Mouse (Mus musculus): ENCODE results near the gene Myl4. TPM values are rescaled to one million over a fixed set of nuclear protein-coding genes. Genes with fewer than 3 reads are reported as not detected.
A peak's percentile ranks its signal among the peaks of the same experiment; 100 is the strongest.

Gene Myl4
- polyA plus RNA-seq, 1 experiment from 2014 or later, result 2.6 TPM

GRCm38 (mm10) chr11:104604192-104604591, 53.7 kb downstream of the Myl4 start:
- H3K4me2 ChIP-seq (ENCODE audit: low read length), result no peak overlapping the region
- DNase-seq (ENCODE audit: low spot score) (no peak), ATAC-seq (replicated peaks; ENCODE audit: low FRiP score, low read depth) (no peak)
- H3K9ac ChIP-seq (ENCODE audit: low read depth, low read length), result no peak overlapping the region
- no peaks in the 10 kb centered on the region for H3K9me3 ChIP-seq (replicated peaks; ENCODE audit: low read length)
- no peaks in the 10 kb centered on the region for H3K4me1 ChIP-seq (replicated peaks; ENCODE audit: insufficient read depth, low read length)
- H3K36me3 ChIP-seq (ENCODE audit: insufficient read depth, low read length), result no peaks in the 10 kb centered on the region
- no peak overlapping the region for H3K27ac ChIP-seq
- H3K4me3 ChIP-seq (replicated peaks; ENCODE audit: low read depth, low read length), result no peak overlapping the region
- no peak for TF ChIP-seq CTCF (IDR thresholded peaks at IDR 0.05; ENCODE audit: low read depth)
- 51% methylated on average over 6 of the region's 6 CpGs for WGBS
- H3K27me3 ChIP-seq (ENCODE audit: insufficient read depth, low read length), result 0 out of 2 replicates have a peak, but pooled peaks cover 3% of the 10 kb centered on the region

GRCm38 (mm10) chr11:104607491-104608245, 57.2 kb downstream of the Myl4 start, which contains the start of gene Itgb3:
Itgb3 (plus strand) TSS chr11:104608000.
- no peaks in the 10 kb centered on the region for H3K4me1 ChIP-seq (replicated peaks; ENCODE audit: insufficient read depth, low read length)
- DNase-seq (ENCODE audit: low spot score) (peak; percentile 75), ATAC-seq (replicated peaks; ENCODE audit: low FRiP score, low read depth) (peak; percentile 48)
- no peak within 1 kb of the TSS for H3K27ac ChIP-seq
- H3K4me2 ChIP-seq (ENCODE audit: low read length), result peak within 1 kb of the TSS; percentile 98
- no peaks in the 10 kb centered on the region for H3K36me3 ChIP-seq (ENCODE audit: insufficient read depth, low read length)
- 0 out of 2 replicates have a peak, but pooled peaks cover 3% of the 10 kb centered on the region for H3K27me3 ChIP-seq (ENCODE audit: insufficient read depth, low read length)
- H3K9me3 ChIP-seq (replicated peaks; ENCODE audit: low read length), result no peaks in the 10 kb centered on the region
- peak within 1 kb of the TSS; percentile 57 for H3K9ac ChIP-seq (ENCODE audit: low read depth, low read length)
- WGBS, result 1% methylated on average over 38 of the region's 51 CpGs
- peak within 1 kb of the TSS; percentile 51 for H3K4me3 ChIP-seq (replicated peaks; ENCODE audit: low read depth, low read length)
- TF ChIP-seq CTCF (IDR thresholded peaks at IDR 0.05; ENCODE audit: low read depth), result peak; percentile 53

- peak overlapping the region; percentile 51 for H3K4me3 ChIP-seq (replicated peaks; ENCODE audit: low read depth, low read length)
- 0 out of 2 replicates have a peak, but pooled peaks cover 3% of the 10 kb centered on the region for H3K27me3 ChIP-seq (ENCODE audit: insufficient read depth, low read length)
- H3K9ac ChIP-seq (ENCODE audit: low read depth, low read length), result peak overlapping the region; percentile 57
- H3K27ac ChIP-seq, result no peak overlapping the region
- 4% methylated on average over 20 of the region's 23 CpGs for WGBS
- H3K36me3 ChIP-seq (ENCODE audit: insufficient read depth, low read length), result no peaks in the 10 kb centered on the region
- TF ChIP-seq CTCF (IDR thresholded peaks at IDR 0.05; ENCODE audit: low read depth), result no peak
- DNase-seq (ENCODE audit: low spot score), result no peak
- H3K4me1 ChIP-seq (replicated peaks; ENCODE audit: insufficient read depth, low read length), result no peaks in the 10 kb centered on the region
- peak; percentile 44; the same call in 1 of the 2 replicates for ATAC-seq (replicated peaks; ENCODE audit: low FRiP score, low read depth)
- no peaks in the 10 kb centered on the region for H3K9me3 ChIP-seq (replicated peaks; ENCODE audit: low read length)
- peak overlapping the region; percentile 98 for H3K4me2 ChIP-seq (ENCODE audit: low read length)
Measured at GRCm38 (mm10) chr11:104608249-104608920, 57.9 kb downstream of the Myl4 start.

GRCm38 (mm10) chr11:104609033-104609684, 58.7 kb downstream of the Myl4 start:
- no peak overlapping the region for H3K4me3 ChIP-seq (replicated peaks; ENCODE audit: low read depth, low read length)
- ATAC-seq (replicated peaks; ENCODE audit: low FRiP score, low read depth), result no peak

GRCm38 (mm10) chr11:104609733-104610132, 59.3 kb downstream of the Myl4 start:
- Histone ChIP-seq H3K9ac (ENCODE audit: low read depth, low read length) (no peak overlapping the region), H3K4me2 (ENCODE audit: low read length) (no peak overlapping the region), H3K9me3 (replicated peaks; ENCODE audit: low read length) (no peaks in the 10 kb centered on the region), H3K4me1 (replicated peaks; ENCODE audit: insufficient read depth, low read length) (no peaks in the 10 kb centered on the region), H3K27me3 (ENCODE audit: insufficient read depth, low read length) (0 out of 2 replicates have a peak, but pooled peaks cover 3% of the 10 kb centered on the region), H3K36me3 (ENCODE audit: insufficient read depth, low read length) (no peaks in the 10 kb centered on the region), H3K4me3 (replicated peaks; ENCODE audit: low read depth, low read length) (no peak overlapping the region), H3K27ac (no peak overlapping the region)
- DNase-seq (ENCODE audit: low spot score) (no peak), ATAC-seq (replicated peaks; ENCODE audit: low FRiP score, low read depth) (no peak)
- TF ChIP-seq CTCF (IDR thresholded peaks at IDR 0.05; ENCODE audit: low read depth), result no peak
- 60% methylated on average over 4 of the region's 4 CpGs for WGBS

More at GRCm38 (mm10) chr11:104609033-104609684, 58.7 kb downstream of the Myl4 start:
- 76% methylated on average over 6 of the region's 6 CpGs for WGBS
- Histone ChIP-seq H3K4me1 (replicated peaks; ENCODE audit: insufficient read depth, low read length) (no peaks in the 10 kb centered on the region), H3K9ac (ENCODE audit: low read depth, low read length) (no peak overlapping the region), H3K27me3 (ENCODE audit: insufficient read depth, low read length) (0 out of 2 replicates have a peak, but pooled peaks cover 3% of the 10 kb centered on the region), H3K27ac (no peak overlapping the region), H3K4me2 (ENCODE audit: low read length) (no peak overlapping the region), H3K9me3 (replicated peaks; ENCODE audit: low read length) (no peaks in the 10 kb centered on the region), H3K36me3 (ENCODE audit: insufficient read depth, low read length) (no peaks in the 10 kb centered on the region)
- no peak for DNase-seq (ENCODE audit: low spot score)
- TF ChIP-seq CTCF (IDR thresholded peaks at IDR 0.05; ENCODE audit: low read depth), result no peak

GRCm38 (mm10) chr11:104611579-104612151, 61.2 kb downstream of the Myl4 start:
- H3K9ac ChIP-seq (ENCODE audit: low read depth, low read length), result no peak overlapping the region
- no peaks in the 10 kb centered on the region for H3K9me3 ChIP-seq (replicated peaks; ENCODE audit: low read length)
- 31% methylated on average over 4 of the region's 4 CpGs for WGBS
- H3K4me3 ChIP-seq (replicated peaks; ENCODE audit: low read depth, low read length), result no peak overlapping the region
- no peak overlapping the region for H3K27ac ChIP-seq
- no peaks in the 10 kb centered on the region for H3K36me3 ChIP-seq (ENCODE audit: insufficient read depth, low read length)
- no peak for TF ChIP-seq CTCF (IDR thresholded peaks at IDR 0.05; ENCODE audit: low read depth)
- no peaks in the 10 kb centered on the region for H3K27me3 ChIP-seq (ENCODE audit: insufficient read depth, low read length)
- DNase-seq (ENCODE audit: low spot score) (peak; percentile 37), ATAC-seq (replicated peaks; ENCODE audit: low FRiP score, low read depth) (peak; percentile 57)
- H3K4me2 ChIP-seq (ENCODE audit: low read length), result no peak overlapping the region
- H3K4me1 ChIP-seq (replicated peaks; ENCODE audit: insufficient read depth, low read length), result no peaks in the 10 kb centered on the region

Data from kidney, postnatal 0 days (tissue).